In the genomic region with DNA sequence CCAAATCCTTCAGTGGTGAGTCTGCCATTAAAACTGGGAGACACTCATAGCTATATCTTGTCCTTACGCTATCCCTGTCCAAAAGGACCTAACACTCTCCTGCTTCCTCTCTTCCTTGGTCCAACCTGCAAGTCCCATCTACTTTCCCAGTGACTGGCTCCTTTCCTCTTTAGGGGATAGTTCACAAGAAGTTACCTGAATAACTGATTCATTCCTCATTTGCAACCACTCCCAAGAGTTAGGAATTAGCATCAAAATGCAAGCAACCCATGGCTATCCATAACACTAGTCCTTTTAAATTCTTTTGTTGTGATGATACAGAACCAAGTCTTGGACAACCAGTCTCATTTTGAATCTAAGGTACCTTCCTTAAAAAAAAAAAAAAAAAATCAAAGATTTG, we compare ENCODE assay signal across 26 mouse cellular contexts.
"Had no signal": no experiment of that assay in that cellular context is flagged by ENCODE, and none has a peak within 500 bp of the region (broad histone marks: within the 10 kb centered on the region; RNA-seq: fewer than 3 reads in every experiment).

No protein-coding gene starts in this region.

- H3K27ac ChIP-seq: gastrocnemius, adult 2 months; heart, embryonic 10.5 days; hindbrain, embryonic 13.5 days; hindbrain, embryonic 15.5 days; hindbrain, postnatal 0 days; kidney, embryonic 15.5 days; kidney, postnatal 0 days; limb, embryonic 13.5 days; limb, embryonic 15.5 days; liver, embryonic 12.5 days; liver, embryonic 14.5 days had no signal

- H3K4me1 ChIP-seq: heart, embryonic 10.5 days; heart, embryonic 12.5 days; hindbrain, embryonic 13.5 days; hindbrain, embryonic 15.5 days; kidney, embryonic 15.5 days; limb, embryonic 13.5 days; limb, embryonic 15.5 days; liver, embryonic 12.5 days had no signal

- DNase-seq: gastrocnemius, adult 2 months; gastrocnemius, postnatal 10 days; gastrocnemius, postnatal 25 days; heart, adult 18-20 months; heart, postnatal 14 days; heart, postnatal 36 days; kidney, adult 11 months; kidney, adult 2 months; kidney, adult 9 months; kidney, postnatal 14 days; kidney, postnatal 36 days; layer of hippocampus, adult 9-11 months; layer of hippocampus, postnatal 36 days; left cerebral cortex, postnatal 4 days had no signal

- H3K36me3 ChIP-seq: heart, embryonic 10.5 days; heart, embryonic 12.5 days; hindbrain, embryonic 13.5 days; hindbrain, embryonic 15.5 days; kidney, embryonic 15.5 days; limb, embryonic 13.5 days; limb, embryonic 15.5 days; liver, embryonic 12.5 days had no signal

- H3K4me3 ChIP-seq: gastrocnemius, adult 2 months; heart, embryonic 10.5 days; heart, embryonic 12.5 days; hindbrain, embryonic 13.5 days; hindbrain, embryonic 15.5 days; kidney, embryonic 15.5 days; limb, embryonic 13.5 days; limb, embryonic 15.5 days; liver, embryonic 12.5 days had no signal

- H3K4me2 ChIP-seq: heart, embryonic 12.5 days; hindbrain, embryonic 13.5 days; hindbrain, embryonic 15.5 days; kidney, embryonic 15.5 days; limb, embryonic 13.5 days; limb, embryonic 15.5 days; liver, embryonic 12.5 days had no signal

- H3K9me3 ChIP-seq: heart, embryonic 10.5 days; heart, embryonic 12.5 days; hindbrain, embryonic 13.5 days; hindbrain, embryonic 15.5 days; kidney, embryonic 15.5 days; limb, embryonic 13.5 days; limb, embryonic 15.5 days; liver, embryonic 12.5 days had no signal

- H3K27me3 ChIP-seq: heart, embryonic 12.5 days; hindbrain, embryonic 13.5 days; hindbrain, embryonic 15.5 days; kidney, embryonic 15.5 days; limb, embryonic 13.5 days; limb, embryonic 15.5 days; liver, embryonic 12.5 days had no signal

- H3K9ac ChIP-seq: heart, embryonic 12.5 days; hindbrain, embryonic 13.5 days; hindbrain, embryonic 15.5 days; kidney, embryonic 15.5 days; limb, embryonic 13.5 days; limb, embryonic 15.5 days; liver, embryonic 12.5 days; liver, embryonic 14.5 days had no signal

- ATAC-seq: hindbrain, postnatal 0 days; intestine, embryonic 16.5 days; liver, embryonic 12.5 days had no signal
